Mouse (Mus musculus) liver, embryonic 11.5 days (tissue): ENCODE results near the gene 4931422A03Rik. TPM values are rescaled to one million over a fixed set of nuclear protein-coding genes. Genes with fewer than 3 reads are reported as not detected.

ENCODE experiments used
- polyA plus RNA-seq: library from polyadenylated mRNA; unstranded; fragments of >200 nt; fragmentation: Nextera tagmentation; extraction: Ambion mirVana; gene quantifications from 2 replicates; pipeline ENCODE4 v1.2.1, GENCODE M21; 2014

The 4931422A03Rik gene
- polyA plus RNA-seq, 1 experiment from 2014 or later: 3.2 TPM

Other genes starting within 250 kb of the 4931422A03Rik start
- 345 and 405 TPM in 2 replicates for gene Caprin1, start 230.7 kb downstream of the 4931422A03Rik start, polyA plus RNA-seq
- gene Lmo2, start 70.4 kb downstream of the 4931422A03Rik start, polyA plus RNA-seq: 185 and 191 TPM in 2 replicates
- 75.0 and 85.9 TPM in 2 replicates for gene Fbxo3, start 640 bp downstream of the 4931422A03Rik start, polyA plus RNA-seq
- 0.10 TPM in 1 of 2 replicates, not detected in the other for gene Gm10912, start 37.5 kb upstream of the 4931422A03Rik start, polyA plus RNA-seq
- not detected in 2 replicates for gene Gm10799, start 40.2 kb upstream of the 4931422A03Rik start, polyA plus RNA-seq
- gene Cd59b, start 41.5 kb upstream of the 4931422A03Rik start, polyA plus RNA-seq: 8.7 and 10.6 TPM in 2 replicates
- gene Cd59a, start 67.4 kb upstream of the 4931422A03Rik start, polyA plus RNA-seq: 73.4 and 77.6 TPM in 2 replicates
- gene A930018P22Rik, start 94.4 kb upstream of the 4931422A03Rik start, polyA plus RNA-seq: 0.23 TPM in 1 of 2 replicates, not detected in the other